Mouse (Mus musculus) gastrocnemius, postnatal 14 days (tissue): ENCODE measurements at regions not wholly inside any gene's neighbourhood (a gene's known extent, or its start where the extent isn't known, plus 50 kb on each side); places are given as distances from the start of the nearest gene placed in this dataset.

ENCODE experiments used
- DNase-seq: peaks from one replicate; pipeline ENCODE4 v3.0.0; 2021; ENCODE audit warnings: mixed read lengths
- intact Hi-C: fragments of 180-260 bp; cut with DNase I; formaldehyde crosslinking; loops from one replicate; pipeline ENCODE4 v1.15.1; 2025; ENCODE audit warnings: low total_unique reads

DNA sequence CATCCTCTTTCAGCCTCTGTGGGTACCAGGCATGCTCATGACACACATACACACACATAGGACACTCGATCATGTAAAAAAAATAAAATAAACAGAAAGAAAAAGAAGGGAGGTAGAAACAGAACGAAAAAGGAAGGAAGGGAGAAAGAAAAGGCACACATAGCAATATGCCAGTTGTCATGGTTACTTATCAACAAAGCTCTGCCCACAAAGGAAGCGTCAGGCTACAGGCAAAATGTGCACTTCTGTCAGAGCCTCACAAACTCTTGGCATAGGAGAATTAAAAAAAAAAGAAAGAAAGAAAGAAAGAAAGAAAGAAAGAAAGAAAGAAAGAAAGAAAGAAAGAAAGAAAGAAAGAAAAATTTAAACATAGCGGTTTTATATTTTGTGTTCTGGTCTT lies 56.9 kb upstream of the Sox2 start:
- intact Hi-C loops, result no loop called here

DNA sequence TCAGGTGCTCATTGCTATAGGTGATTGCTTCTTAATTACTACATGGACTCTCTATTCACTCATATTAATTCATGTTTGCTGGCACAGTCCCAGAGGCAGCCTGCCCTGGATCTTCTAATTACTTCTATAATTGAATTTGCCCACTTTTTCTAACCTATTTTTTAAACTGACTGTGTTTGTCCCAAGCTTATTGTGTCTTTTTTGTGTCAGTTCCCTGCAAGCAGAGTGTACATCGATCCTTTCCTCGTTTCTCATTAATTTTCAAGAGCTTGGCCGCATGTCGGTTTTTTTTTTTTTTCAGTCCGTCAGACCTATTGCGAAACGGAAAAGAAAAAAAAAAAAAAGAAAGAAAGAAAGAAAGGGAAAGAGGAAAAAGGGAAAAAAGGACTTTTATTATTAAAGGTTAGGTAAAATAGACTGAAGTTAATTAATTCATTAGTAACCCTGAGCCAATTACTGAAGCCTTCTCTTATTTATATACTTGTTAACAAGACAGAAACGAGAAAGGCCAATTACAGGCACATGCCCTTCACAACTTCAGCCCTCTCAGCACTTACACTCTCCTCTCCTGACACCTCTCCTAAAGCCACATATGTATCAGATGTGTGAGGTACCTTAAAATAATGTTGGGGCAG lies 72.2 kb upstream of the Sox2 start:
- intact Hi-C loops, result no loop called here
- no peak for DNase-seq

More for the DNA sequence above, 56.9 kb upstream of the Sox2 start:
- no peak for DNase-seq

DNA sequence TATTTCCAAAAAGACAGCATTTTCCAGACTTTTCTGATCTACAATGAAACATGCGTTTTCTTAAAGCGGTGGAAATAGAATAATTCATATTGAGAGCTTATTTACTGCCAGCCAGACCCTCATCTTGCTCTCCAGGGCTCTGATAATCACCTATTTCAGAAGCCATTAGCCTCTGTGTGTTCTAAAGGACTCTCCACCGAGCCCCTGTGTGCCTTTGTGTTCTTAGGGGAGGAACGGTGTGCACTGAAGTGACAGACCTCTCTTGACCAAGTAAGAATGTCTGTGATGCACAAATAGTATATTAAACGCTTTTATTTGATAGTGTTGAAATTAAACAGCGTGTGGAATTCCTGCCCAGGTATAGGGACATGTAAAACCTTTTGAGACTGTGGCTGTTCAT lies 73.1 kb upstream of the Sox2 start:
- no peak for DNase-seq
- intact Hi-C loops, result no loop called here

DNA sequence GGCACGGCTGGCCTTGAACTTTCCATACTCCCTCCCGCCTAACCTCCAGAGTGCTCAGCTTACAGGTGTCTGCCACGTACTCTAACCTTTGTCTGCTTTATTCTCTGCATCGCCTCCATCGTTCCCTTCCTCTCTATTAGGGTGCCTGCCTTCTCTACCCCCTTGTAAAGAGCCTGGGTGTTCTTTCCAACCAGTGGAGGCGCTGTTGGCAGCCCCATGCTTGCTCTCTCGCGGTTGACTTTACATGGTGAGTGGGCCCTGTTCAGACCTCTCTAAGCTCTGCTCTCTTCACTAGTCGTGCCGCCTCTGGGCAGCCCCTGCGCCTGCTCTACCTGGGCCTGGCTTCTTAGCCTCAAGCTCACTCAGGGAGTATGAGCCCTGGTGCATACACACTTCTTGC lies 74.0 kb upstream of the Sox2 start:
- DNase-seq, result no peak
- intact Hi-C loops, result no loop called here

DNA sequence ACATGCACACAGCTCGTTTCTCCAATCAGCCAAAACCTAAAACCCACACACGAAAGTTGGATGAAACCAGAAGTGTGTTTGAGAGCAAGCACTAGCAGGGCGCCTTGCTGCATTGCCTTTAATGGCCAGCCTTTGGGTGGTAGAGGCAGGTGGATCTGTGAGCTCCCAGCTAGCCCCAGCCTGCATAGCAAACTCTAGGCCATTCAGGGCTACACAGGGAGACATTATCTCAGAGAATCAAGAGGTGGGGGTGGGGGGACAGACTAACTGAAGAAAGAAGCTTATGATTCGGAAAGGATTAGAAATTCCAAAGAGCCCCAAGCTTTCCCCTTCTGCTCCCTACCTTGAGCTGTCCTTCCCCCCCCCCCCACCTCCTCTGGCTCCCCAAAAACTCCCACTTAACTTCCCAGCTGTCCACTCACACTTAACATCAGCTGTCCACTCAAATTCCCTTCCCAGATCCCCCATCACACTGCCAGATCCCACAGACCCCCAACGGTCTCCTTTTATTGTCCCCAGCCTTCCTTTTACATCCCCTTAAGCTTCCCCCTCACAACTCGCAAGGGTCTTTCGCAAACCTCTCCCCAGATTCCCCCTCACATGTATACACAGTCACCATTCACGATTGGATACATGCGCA lies 75.4 kb upstream of the Sox2 start:
- no peak for DNase-seq
- intact Hi-C loops, result no loop called here

DNA sequence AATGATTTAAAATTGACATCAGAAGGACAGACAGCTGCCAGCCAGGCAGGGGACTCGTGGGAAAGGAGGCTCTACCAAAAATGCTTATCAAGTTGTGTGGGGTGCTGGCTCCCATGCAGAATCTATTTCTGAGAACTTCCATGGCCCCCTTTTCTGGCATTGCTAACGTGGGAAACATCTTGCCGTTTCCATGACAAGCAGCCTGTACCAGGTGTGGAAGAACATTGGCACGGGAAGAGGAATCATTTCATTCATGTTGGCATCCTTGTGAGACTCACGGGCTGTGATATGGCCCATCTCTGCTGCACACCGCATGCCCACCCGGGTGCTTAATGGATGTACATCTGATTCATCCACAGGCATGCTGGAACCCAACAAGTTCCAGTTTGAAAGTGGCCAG lies 76.9 kb upstream of the Sox2 start:
- intact Hi-C loops, result no loop called here
- DNase-seq, result no peak

DNA sequence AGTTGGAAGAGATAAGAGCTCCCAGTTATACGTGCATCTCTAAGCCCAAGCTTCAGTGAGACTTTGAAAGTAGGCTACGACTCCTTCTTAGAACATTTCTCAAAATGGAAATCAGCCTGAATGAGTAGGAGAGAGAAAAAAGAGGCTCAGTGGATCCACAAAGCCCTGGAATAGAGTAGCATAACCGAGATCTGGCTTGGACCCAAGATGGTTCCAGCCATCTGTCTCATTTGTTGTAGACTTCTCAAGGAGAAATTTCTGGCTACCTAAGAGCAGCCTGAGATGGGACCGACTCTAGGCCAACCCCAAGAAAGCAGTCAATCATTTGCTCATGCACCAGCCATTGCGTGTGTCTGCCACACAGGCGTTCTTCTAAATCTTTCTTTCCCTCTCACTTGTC lies 78.1 kb upstream of the Sox2 start:
- intact Hi-C loops, result no loop called here
- DNase-seq, result no peak

DNA sequence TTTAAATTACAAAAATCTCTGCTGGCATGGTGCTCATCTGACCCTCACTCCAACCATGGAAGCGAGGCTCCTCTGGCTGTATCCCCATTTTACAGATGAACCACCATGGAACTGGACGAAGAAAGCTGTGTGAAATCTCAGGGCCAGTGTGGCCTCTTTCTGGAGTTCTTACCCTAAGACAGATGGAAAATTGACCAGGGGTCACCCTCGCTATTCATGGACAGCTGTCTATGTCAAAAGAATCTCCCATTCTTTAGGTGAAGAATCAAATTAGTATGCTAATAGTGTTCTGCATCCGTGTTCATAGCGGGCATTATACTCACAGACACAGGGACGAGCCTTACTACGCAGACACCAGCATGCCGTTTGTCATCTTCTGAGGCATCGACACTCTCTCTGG lies 78.6 kb upstream of the Sox2 start:
- intact Hi-C loops, result no loop called here

DNA sequence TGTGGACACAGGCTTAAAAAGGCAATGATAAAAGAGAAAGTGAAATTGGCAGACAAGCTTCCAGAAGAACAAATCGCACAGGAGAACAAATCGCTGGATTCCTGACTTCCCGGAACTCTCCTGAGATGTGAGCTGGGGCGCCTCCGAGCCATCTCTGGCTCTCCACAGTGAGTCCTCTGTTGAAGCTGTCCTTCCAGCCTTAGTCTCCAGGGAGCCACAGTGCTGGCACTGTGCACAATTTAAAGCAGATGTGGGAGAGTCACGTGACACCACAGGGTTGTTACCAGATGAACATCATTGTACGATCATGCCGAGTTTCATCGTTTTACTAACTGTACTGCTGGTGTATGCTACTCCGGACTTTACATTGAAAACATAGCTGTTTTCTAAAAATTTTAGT lies 80.2 kb upstream of the Sox2 start:
- peak; percentile 68 for DNase-seq
- intact Hi-C loops, result no loop called here

More for the DNA sequence above, 78.6 kb upstream of the Sox2 start:
- no peak for DNase-seq

DNA sequence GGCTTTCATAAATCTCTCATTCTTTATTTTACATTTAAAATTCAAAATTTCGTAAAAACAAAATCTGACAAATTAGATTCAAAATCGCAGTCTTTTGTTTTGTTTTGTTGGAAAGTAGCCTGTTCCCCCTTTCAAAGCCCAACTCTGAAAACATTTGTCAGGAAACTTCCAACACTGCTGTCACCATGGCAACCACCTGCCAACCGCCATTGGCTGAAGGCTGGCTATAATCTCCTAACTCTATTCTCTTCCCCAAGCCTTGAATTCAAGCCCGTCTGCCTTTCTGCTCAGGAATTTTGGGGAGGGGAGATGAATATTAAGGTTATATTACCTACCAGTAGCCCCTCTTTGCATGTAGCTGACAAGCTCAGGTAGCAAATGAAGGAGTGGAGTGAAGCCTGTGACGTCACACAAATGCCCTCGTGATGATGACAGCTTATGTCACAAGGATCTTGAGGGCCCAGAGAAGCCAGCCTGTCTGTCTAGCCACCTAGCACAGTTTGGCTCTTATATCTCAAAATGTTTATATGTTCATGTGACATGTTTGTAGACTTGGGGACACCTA lies 82.0 kb upstream of the Sox2 start:
- DNase-seq, result no peak
- intact Hi-C loops, result no loop called here

DNA sequence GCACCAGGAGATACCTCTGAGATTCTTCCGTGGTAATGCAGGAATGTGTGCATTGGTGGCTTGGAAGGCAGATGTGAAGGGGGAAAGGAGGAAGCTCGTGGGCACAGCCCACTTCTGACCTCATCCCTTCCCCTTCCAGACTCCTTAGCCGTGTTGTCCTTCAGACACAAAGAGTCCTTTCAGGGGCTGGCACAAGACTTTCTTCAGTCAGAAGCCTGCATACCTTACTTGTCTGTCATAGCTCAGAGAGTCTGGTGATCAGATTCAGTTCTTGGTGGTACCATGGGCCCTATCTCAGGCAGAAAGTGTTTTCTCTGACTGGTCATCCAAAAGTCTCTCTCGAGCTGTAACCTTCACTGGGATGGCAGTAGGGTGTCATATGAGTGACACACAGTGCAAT lies 84.8 kb upstream of the Sox2 start:
- intact Hi-C loops, result no loop called here
- DNase-seq, result no peak

DNA sequence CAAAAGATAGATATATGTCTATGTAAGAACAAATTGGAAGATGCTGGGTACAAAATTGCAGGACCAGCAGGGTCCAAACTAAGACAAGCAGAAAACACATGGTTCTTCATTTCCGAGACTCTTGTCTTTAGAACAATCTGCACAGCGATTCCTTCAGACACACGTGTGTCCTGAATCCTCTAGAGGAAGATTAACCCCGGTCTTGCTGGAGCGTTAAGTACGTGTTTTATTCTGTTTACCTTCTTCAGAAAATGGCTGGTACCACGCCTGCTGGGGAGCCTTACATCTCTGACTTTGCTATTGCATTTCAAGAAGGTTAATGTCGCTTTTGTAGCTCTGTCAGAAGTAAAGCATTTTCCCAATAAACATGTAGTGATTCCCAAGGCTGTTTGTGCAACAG lies 87.3 kb upstream of the Sox2 start:
- intact Hi-C loops, result no loop called here
- DNase-seq, result no peak

DNA sequence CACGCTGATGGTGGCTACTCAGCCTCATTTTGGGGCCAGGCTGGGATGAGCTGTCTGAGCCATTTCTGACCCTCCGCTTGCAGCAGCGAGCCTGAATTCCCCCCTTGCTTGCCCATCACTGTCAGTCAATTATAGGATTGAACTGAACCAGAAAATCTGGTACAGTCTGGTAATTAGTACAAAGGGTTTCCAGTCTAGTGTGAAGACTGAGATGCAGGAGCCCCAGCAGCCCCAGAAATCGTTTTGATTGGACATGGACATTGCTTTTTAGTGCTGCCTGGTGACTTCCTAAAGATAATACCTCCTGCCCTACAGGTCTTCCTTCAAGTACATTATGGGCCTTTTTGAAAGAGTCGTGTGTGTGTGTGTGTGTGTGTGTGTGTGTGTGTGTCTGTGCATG lies 88.5 kb upstream of the Sox2 start:
- intact Hi-C loops, result no loop called here
- DNase-seq, result no peak

DNA sequence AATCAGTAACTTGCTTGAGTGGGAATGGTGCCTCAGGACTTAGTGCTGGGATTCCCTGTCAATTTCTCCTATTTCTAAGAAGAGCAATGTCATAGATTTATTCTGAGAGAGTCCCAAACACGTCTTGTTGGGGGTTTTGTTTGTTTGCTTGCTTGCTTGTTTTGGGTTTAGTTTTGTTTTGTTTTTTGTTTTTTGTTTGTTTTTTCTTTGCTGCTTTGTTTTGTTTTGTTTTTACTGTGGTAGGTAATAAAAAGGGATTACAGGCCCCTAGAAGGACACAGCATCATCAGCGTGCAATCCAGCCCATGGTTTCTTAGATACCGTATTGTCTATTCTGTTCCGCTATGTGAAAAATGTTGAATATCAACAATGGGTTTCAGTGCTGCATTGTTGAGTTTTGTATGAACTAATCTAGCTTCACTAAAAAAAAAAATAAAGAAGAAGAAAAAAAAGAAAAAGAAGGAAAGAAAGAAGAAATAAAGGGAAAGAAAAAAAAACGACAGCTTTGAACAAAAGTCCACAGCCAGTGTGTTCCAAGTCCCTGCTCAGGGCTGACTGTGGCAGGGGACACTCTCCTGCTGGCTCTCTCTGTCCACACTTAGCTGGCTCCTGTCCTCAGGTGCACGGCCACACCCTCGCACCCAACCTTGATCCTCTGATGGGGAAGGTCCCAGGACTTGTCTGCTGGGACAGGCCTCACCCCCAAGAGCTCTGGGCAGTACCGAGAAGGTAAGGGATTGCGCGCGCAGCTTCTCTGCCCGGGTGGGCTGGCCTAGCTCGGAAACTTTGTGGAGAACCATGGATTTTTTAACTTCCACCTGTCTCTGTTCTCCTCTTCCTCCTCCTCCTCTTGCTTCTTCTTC lies 90.1 kb upstream of the Sox2 start:
- intact Hi-C loops, result no loop called here
- DNase-seq, result no peak

DNA sequence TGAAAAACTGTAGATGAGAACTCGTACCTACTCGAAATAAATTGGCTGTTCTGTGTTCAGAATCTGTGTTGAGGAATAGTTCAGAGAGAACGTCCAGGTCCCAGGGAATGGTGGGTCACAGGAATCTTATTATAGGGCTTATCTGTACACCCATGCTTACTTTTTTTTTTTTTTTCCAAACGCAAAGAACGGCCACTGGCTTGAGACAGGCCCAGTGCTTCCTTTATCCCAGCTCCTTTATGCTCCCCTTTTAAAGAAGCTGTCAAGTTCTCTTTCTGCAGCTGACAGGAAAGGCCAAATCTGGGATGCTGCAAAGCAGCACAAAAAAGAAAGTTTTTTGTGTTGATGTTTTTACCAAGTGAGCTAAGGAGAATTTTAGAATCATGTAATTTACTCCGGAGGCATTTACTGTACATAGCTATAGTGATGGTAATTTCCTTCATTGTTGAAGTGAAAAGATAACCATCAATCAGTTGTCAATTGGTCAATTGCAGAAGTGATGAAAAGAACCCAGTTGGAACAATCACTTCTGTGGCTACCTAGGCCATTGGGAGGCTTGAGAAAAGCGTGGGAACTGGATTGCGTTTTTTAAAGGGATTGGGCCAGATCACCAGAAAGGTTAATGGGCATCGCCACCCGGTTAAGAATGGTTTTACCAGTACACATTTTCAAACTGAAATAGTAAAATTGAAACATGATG lies 91.2 kb upstream of the Sox2 start:
- DNase-seq, result no peak
- intact Hi-C loops, result no loop called here

DNA sequence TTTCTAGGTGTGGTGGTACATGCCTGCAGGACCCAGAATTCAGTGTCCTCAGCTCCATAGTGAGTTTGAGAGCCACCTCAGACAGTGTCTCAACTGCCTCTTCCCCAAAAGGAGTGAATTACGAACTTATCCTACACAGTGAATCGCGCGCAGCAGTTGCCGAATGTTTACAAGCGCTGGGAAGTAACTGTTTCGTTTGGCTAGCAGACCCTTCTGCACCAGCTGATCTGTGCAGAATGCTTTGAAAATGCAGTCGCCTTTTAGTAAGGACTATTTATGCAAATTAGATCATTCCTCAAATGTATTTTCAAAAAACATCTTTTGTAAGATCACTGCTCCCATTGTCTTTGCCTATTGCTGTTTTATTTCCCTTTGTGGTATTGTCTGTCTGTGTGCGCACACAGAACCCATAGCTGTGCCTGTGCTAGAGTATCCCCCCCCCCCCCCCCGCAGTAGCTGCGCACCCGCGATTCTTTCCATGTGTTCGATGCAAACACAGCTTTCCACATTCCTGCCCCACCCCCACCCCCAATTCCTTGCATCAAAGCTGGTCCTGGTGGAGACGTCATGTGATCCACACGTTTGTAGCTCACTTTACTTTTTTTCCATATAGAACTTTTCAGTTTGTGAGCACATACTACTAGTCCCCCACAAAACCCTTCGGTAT lies 97.5 kb upstream of the Sox2 start:
- DNase-seq, result no peak
- intact Hi-C loops, result no loop called here

DNA sequence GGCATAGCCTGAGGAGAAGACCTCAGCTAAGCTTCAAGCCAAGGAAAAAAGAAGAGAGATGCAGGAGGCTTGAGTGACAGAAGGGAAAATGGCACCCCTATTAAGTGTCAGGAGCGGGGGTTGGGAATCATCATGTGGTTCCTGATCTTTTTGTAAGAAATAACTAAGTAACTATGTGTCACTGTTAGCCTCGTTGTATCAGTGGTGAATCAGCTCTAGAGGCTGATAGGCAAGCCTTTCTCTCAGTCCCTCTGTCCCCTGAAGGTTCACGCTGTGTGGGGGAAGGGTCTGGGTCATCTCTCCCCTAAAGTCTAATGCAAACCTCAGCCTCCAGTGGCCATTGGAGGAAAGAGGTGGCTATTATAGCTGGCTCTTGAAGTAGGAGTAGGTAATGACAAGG lies 99.1 kb upstream of the Sox2 start:
- intact Hi-C loops, result no loop called here
- no peak for DNase-seq

DNA sequence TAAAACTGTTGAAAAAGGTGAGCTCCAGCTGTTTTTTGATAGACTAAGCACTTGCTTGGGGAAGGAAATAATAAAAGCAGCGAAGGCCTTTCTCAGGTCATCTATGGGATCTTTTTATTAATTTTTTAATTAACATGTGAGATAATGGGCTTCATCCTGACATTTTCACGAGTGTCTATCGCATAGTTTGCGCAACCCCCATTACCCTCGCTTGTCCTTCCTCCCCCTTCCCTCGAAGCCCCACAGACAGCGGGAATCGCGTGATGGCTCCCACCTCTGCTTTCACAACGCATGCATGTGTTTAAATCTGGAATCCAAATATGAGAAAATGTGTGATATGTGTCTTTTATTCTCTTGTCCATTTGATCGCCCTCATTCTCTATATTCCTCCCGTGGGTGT lies 100.0 kb upstream of the Sox2 start:
- no peak for DNase-seq
- intact Hi-C loops, result no loop called here

DNA sequence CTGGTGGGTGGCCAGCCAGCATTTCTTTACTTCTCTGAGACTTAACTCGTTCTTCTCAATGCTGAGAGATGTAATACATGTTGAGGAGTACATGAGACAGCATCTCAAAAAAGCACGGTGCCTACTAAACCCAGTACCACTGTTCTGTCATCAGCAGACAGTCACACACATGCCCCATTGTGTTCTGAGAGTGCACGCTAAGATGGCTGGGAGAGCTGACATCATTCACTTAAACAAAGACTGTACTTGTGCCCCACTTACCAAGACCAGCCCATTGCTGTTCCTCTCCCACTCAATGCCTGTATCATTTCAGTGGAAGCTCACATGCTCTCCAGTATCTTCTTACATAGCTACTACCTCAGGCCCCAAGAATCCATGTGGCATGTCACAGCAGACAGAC lies 117.8 kb upstream of the Sox2 start:
- DNase-seq, result no peak
- intact Hi-C loops, result no loop called here

DNA sequence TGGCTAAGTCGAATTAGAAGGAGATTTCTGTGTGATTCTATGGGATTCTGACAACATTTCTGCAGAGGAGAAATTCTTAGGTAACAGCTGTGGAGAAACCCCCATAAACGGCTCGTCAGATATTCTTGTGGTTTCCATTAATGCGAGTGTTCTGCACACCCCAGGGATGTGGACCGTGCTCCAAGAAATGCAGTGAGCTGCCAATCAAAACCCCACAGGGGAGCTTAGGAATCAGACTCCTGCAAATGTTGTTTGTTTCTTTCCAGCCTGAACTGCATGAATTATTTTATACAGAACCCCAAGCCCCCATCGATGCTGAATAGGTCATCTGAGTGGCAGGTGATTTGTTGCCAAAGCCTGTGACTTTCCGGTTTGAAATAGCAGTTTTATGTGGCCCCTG lies 118.4 kb upstream of the Sox2 start:
- intact Hi-C loops, result no loop called here
- no peak for DNase-seq
